ENCODE assay signal across 7 mouse cellular contexts in genomic region chr11:76846878-76847222, GRCm38 (mm10). TPM values are rescaled to one million over a fixed set of nuclear protein-coding genes. Genes with fewer than 3 reads are reported as not detected.
DNase-seq lines count a peak whose midpoint lies in the region; ATAC-seq lines count a peak whose summit lies in the region.

Gene Cpd (minus strand): TSS chr11:76847018.

- peak within 1 kb of the TSS; percentile 94 for H3K4me3 ChIP-seq in embryonic facial prominence, embryonic 11.5 days (ENCODE audit: low read depth, low read length)
- peak within 1 kb of the TSS; percentile 95 for H3K4me3 ChIP-seq in limb, embryonic 10.5 days
- H3K4me3 ChIP-seq in midbrain, embryonic 13.5 days (replicated peaks) = peak within 1 kb of the TSS; percentile 76

- H3K4me1 ChIP-seq in embryonic facial prominence, embryonic 11.5 days (ENCODE audit: control insufficient read depth, insufficient read depth, low read length) = no peaks in the 10 kb centered on the region; the same call in 1 of the 2 replicates
- peaks cover 29% of the 10 kb centered on the region for H3K4me1 ChIP-seq in limb, embryonic 10.5 days
- H3K4me1 ChIP-seq in midbrain, embryonic 13.5 days (replicated peaks) = peaks cover 41% of the 10 kb centered on the region

- no peaks in the 10 kb centered on the region for H3K9me3 ChIP-seq in embryonic facial prominence, embryonic 11.5 days (replicated peaks; ENCODE audit: control insufficient read depth, low read length)
- no peaks in the 10 kb centered on the region for H3K9me3 ChIP-seq in limb, embryonic 10.5 days (replicated peaks)
- no peaks in the 10 kb centered on the region for H3K9me3 ChIP-seq in midbrain, embryonic 13.5 days

- ATAC-seq in embryonic facial prominence, embryonic 11.5 days (replicated peaks; ENCODE audit: insufficient number of reproducible peaks, low FRiP score, low TSS enrichment, low read depth) = peak; percentile 99
- ATAC-seq in granulocyte monocyte progenitor cell, adult 5-6 weeks (replicated peaks; ENCODE audit: poor library complexity, severe bottlenecking) = peak; percentile 86
- peak; percentile 100 for ATAC-seq in midbrain, embryonic 13.5 days

- H3K27me3 ChIP-seq in embryonic facial prominence, embryonic 11.5 days (ENCODE audit: control insufficient read depth, insufficient read depth, low read length) = no peaks in the 10 kb centered on the region
- no peaks in the 10 kb centered on the region for H3K27me3 ChIP-seq in limb, embryonic 10.5 days (ENCODE audit: low read depth, poor library complexity, severe bottlenecking)
- H3K27me3 ChIP-seq in midbrain, embryonic 13.5 days = no peaks in the 10 kb centered on the region

- peak; percentile 98 for DNase-seq in adrenal gland, postnatal 14 days
- peak; percentile 99 for DNase-seq in embryonic facial prominence, embryonic 11.5 days (ENCODE audit: low spot score)
- peak; percentile 97 for DNase-seq in kidney, adult 11 months
- DNase-seq in limb, embryonic 10.5 days (ENCODE audit: low spot score) = peak; percentile 95
- peak; percentile 85 for DNase-seq in spleen, adult 12 weeks (ENCODE audit: low spot score)

- peak within 1 kb of the TSS; percentile 98 for H3K4me2 ChIP-seq in embryonic facial prominence, embryonic 11.5 days (ENCODE audit: low read depth, low read length)
- H3K4me2 ChIP-seq in midbrain, embryonic 13.5 days (replicated peaks) = peak within 1 kb of the TSS; percentile 96

- WGBS in embryonic facial prominence, embryonic 11.5 days = under 1% methylated on average over 29 of the region's 29 CpGs
- under 1% methylated on average over 29 of the region's 29 CpGs for WGBS in limb, embryonic 10.5 days
- WGBS in midbrain, embryonic 13.5 days = under 1% methylated on average over 29 of the region's 29 CpGs

- H3K36me3 ChIP-seq in embryonic facial prominence, embryonic 11.5 days (replicated peaks; ENCODE audit: control insufficient read depth, insufficient read depth, low read depth, low read length) = no peaks in the 10 kb centered on the region
- H3K36me3 ChIP-seq in limb, embryonic 10.5 days = no peaks in the 10 kb centered on the region
- H3K36me3 ChIP-seq in midbrain, embryonic 13.5 days = no peaks in the 10 kb centered on the region

- H3K27ac ChIP-seq in embryonic facial prominence, embryonic 11.5 days (replicated peaks; ENCODE audit: low read depth, low read length) = peak within 1 kb of the TSS; percentile 79
- peak within 1 kb of the TSS; percentile 91 for H3K27ac ChIP-seq in limb, embryonic 10.5 days
- H3K27ac ChIP-seq in midbrain, embryonic 13.5 days = peak within 1 kb of the TSS; percentile 92

- peak within 1 kb of the TSS; percentile 88 for H3K9ac ChIP-seq in embryonic facial prominence, embryonic 11.5 days (replicated peaks; ENCODE audit: low read length)
- peak within 1 kb of the TSS; percentile 94 for H3K9ac ChIP-seq in midbrain, embryonic 13.5 days (replicated peaks)

RNA-seq across cellular contexts. Expression of gene Cpd, which starts in this region (rescaled TPM):
- 43.5 and 45.8 TPM in 2 replicates for total RNA-seq in adrenal gland, postnatal 14 days (2021)
- polyA plus RNA-seq in embryonic facial prominence, embryonic 11.5 days (2014; fragmentation: Nextera tagmentation; extraction: Ambion mirVana) = 14.3 and 15.0 TPM in 2 replicates
- 13.1 and 13.5 TPM in 2 replicates for total RNA-seq in granulocyte monocyte progenitor cell, adult 5-6 weeks (2014; fragmentation: Nextera tagmentation)
- 21.1 and 22.2 TPM in 2 replicates for total RNA-seq in granulocyte monocyte progenitor cell, adult 5-6 weeks (2017)
- 6.8 and 9.2 TPM in 2 replicates for polyA plus RNA-seq in limb, embryonic 10.5 days (2016; fragmentation: Nextera tagmentation; extraction: Ambion mirVana)
- polyA plus RNA-seq in midbrain, embryonic 13.5 days (2015; fragmentation: Nextera tagmentation; extraction: Ambion mirVana) = 5.8 and 6.5 TPM in 2 replicates

Comparison
In these comparisons a context has a peak if more than half of its experiments do, and no peak if none do; other contexts are left out.
1. Peak in every context shown above with its lines: DNase-seq, ATAC-seq, H3K4me3 ChIP-seq and H3K27ac ChIP-seq.